Mouse (Mus musculus) liver, adult (tissue): Measurements from ENCODE around the gene Tomm20.

Experiments used
- GATA4 ChIP-seq: IDR thresholded peaks from 2 replicates; pipeline ENCODE4 v1.6.1; 2014; ENCODE audit warnings: mild to moderate bottlenecking, low read length; ENCODE audit not compliant: insufficient replicate concordance

The Tomm20 gene

DNA sequence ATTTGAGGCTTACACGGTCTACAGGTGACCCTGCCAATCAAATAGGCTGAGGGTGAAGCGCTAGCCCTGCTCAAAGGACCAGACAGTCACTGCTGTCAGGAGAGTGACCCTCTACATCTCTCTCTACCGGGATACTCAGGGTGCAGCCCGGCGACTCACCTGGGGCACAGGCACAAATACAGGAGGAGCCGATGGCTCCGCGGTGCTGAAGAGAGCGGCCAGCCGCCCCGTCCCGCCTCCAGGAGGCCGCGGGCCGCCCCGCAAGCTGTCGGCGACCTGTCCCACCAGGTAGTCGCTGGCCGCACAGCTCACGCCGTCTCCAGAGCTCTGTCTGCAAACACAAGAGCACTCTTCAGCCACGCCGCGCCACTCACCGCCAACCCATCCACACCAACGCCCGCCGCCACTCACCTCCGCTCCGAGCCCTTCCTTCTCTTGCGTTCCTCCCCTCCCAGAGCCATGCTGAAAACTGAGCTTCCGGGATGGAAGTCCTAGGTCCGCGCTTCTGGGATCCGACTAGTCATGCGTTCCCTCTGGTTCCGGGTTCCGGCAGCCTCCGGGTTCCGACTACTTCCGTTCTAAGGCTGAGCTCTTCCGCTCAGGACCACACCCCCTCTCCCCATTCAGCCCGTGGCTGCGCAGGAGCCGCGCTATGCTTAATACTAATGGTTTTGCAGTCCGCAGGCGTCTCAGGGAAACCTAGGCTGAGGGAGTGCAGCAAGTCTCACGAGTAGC lies 25.1 kb upstream of the Tomm20 start, which contains the start of gene Rbm34:
Gene Rbm34 (minus strand): TSS at position 493 of the 735 bp plus-strand sequence.
- TF ChIP-seq GATA4: no peak

GRCm38 (mm10) chr8:126969546-126969945 lies 23.9 kb upstream of the Tomm20 start:
- TF ChIP-seq GATA4: no peak

GRCm38 (mm10) chr8:126968107-126968506 lies 22.5 kb upstream of the Tomm20 start:
- TF ChIP-seq GATA4: no peak

DNA sequence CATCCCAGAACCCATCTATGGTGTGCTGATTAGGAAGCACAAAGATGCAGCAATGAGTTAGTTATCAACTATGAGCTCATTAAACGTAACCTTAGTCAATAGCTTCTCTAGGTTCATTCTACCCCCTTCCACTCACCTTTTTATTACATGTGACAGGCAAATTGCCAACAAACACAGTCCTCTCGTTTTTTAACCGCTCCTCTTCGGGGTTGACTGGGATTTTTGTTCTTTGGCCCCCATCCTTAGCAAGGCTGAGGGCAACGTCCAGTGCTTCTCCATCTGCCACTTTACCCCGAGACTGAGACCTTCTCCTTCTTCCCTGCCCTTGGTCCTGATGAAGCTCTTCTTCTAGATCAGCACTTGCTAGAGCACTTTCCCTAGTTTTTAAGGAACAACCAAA lies 19.6 kb upstream of the Tomm20 start:
- TF ChIP-seq GATA4: no peak

GRCm38 (mm10) chr8:126962871-126963270 lies 17.2 kb upstream of the Tomm20 start:
- TF ChIP-seq GATA4: no peak

DNA sequence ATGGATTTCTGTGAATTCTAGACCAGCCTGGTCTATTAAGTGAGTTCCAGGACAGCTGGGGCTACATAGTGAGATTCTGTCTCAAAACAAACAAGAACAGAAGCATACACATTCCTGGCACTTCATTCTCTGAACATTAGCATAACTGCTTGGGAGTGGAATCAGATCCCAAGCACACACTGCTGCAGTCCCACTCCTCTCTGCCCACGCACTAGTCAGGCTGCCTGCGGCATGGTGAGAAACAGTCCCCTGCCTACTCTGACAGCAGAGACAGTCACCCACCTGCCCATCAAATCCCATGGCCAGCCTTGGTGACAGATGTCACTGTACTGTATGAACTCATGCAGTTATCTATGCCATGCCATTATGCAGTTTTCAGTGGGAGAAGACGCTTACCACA lies 15.9 kb upstream of the Tomm20 start:
- no peak for TF ChIP-seq GATA4

- TF ChIP-seq GATA4: no peak
Measured at GRCm38 (mm10) chr8:126951900-126952636, 6.4 kb upstream of the Tomm20 start.

DNA sequence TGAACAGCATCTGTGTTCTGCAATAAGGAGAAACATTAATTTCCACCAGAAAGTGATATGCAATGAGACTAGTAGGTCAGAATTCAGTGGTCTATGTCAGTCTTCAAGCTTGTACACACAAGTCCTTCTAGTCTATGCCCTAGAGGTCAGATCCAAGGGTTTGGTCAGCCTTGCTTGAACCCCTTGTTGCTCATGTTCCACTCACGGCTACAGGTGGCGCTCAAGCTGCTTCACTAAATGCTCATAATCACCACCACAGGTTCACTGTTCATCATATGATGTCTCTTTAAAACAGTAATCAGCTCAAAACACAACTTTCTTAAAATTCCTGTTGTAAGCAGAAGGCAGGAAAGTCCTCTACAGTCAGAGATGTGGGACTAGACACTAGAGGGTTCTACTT lies 3.9 kb upstream of the Tomm20 start:
- TF ChIP-seq GATA4: no peak

GRCm38 (mm10) chr8:126946444-126946843 lies 800 bp upstream of the Tomm20 start:
- TF ChIP-seq GATA4: no peak

- no peak for TF ChIP-seq GATA4
Measured at GRCm38 (mm10) chr8:126944781-126945691, 608 bp downstream of the Tomm20 start.

DNA sequence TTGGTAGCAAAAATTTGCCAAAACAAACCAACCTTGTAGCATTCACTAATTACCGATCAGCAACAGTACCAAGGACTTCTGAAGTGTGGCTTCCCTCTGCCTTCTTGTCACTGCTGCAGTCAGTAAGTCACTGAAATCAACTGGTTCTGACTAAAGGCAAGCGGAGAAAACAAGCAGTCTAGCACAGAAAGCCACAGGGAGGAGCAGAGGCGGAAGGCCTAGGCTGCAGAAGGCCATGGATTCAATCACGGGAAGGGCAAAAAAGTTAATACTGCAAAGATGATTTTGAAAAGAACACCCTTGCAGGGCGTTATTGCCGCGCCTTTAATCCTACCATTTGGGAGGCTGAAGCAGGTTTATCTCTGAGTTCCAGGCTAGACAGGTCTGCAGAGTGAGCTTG lies 2.1 kb downstream of the Tomm20 start:
- no peak for TF ChIP-seq GATA4

GRCm38 (mm10) chr8:126937337-126937736 lies 8.3 kb downstream of the Tomm20 start:
- no peak for TF ChIP-seq GATA4

- no peak for TF ChIP-seq GATA4
Measured at GRCm38 (mm10) chr8:126935932-126936331, 9.7 kb downstream of the Tomm20 start.

- no peak for TF ChIP-seq GATA4
Measured at GRCm38 (mm10) chr8:126935387-126935786, 10.3 kb downstream of the Tomm20 start.

DNA sequence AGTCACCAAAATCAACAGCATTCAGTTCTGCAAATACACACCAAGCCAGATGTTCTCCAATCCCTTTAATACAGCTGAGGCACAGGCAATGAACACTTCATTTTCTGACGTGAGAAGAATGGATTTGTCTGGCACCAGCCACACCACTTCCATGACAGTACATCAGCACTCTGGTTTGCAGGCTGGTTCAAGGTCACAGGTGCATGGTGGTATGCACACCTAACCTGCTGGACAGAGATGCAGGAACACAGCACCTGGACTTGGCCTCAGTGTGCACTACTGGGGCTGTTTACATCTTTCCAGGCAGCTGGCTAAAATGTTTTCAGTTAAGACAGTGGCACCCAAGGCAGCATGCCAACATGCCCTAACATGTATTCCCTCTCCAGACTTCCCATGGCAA lies 13.0 kb downstream of the Tomm20 start:
- TF ChIP-seq GATA4: no peak
